Mouse (Mus musculus) heart, adult 2 months (tissue): Measurements from ENCODE around the gene Foxp1.

Experiments
- CTCF ChIP-seq: fragments of 200-600 bp; IDR thresholded peaks from 2 replicates; pipeline ENCODE4 v1.8.1; 2022; ENCODE audit warnings: antibody characterized with exemption, mild to moderate bottlenecking, moderate library complexity
- EP300 ChIP-seq: fragments of 200-500 bp; IDR thresholded peaks from 2 replicates; pipeline ENCODE4 v1.6.1; 2011; ENCODE audit warnings: low read depth, low read length, control low read depth; ENCODE audit not compliant: insufficient read depth
- POLR2A ChIP-seq: fragments of 200-500 bp; IDR thresholded peaks from 2 replicates; pipeline ENCODE4 v1.6.1; 2011; ENCODE audit warnings: mild to moderate bottlenecking, low read depth, low read length, control low read depth; ENCODE audit not compliant: insufficient read depth

DNA sequence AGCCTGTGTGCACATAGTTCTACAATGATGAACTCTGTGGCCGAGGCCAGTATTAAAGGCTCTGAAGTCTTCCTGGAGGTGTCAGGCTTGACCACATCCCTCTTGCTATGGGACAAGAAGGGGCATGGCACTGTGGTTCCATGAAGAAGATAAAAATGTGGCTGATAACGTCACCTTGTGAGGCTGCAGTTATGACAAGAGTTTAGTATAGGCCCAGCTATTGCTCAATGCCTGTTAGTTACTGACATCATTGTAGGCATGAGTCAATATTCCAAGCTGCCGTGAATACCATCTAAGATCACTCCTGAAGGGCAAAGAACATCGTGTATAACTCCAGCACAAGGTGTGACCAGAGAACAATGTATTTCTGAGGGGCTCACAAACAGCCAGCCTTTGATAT is 323.2 kb downstream of the Foxp1 start:
- TF ChIP-seq CTCF (no peak), POLR2A (no peak), EP300 (no peak)
